Mouse (Mus musculus): ENCODE measurements around the gene Kmt2e. TPM values are rescaled to one million over a fixed set of nuclear protein-coding genes. Genes with fewer than 3 reads are reported as not detected.
A peak's percentile ranks its signal among the peaks of the same experiment; 100 is the strongest.

Kmt2e gene
- 92.1 and 92.6 TPM in 2 replicates for polyA plus RNA-seq (2014; fragmentation: Nextera tagmentation; extraction: Ambion mirVana)

- WGBS = 0% methylated on average over 66 of the region's 85 CpGs
- peak within 1 kb of the TSS; percentile 93 for H3K27ac ChIP-seq (replicated peaks; ENCODE audit: low read depth, low read length)
- no peaks in the 10 kb centered on the region for H3K27me3 ChIP-seq (ENCODE audit: control insufficient read depth, insufficient read depth, low read length)
- peak within 1 kb of the TSS; percentile 78 for H3K4me2 ChIP-seq (ENCODE audit: low read depth, low read length)
- DNase-seq (ENCODE audit: low spot score) = peak; percentile 91
- no peaks in the 10 kb centered on the region for H3K36me3 ChIP-seq (replicated peaks; ENCODE audit: control insufficient read depth, insufficient read depth, low read depth, low read length)
- no peaks in the 10 kb centered on the region for H3K4me1 ChIP-seq (ENCODE audit: control insufficient read depth, insufficient read depth, low read length)
- ATAC-seq (replicated peaks; ENCODE audit: insufficient number of reproducible peaks, low FRiP score, low TSS enrichment, low read depth) = peak; percentile 84
- no peaks in the 10 kb centered on the region for H3K9me3 ChIP-seq (replicated peaks; ENCODE audit: control insufficient read depth, low read length)
- H3K9ac ChIP-seq (replicated peaks; ENCODE audit: low read length) = peak within 1 kb of the TSS; percentile 82
- peak within 1 kb of the TSS; percentile 95 for H3K4me3 ChIP-seq (ENCODE audit: low read depth, low read length)
These were observed at the start of gene Kmt2e for GRCm38 (mm10) chr5:23433720-23434597. Gene Kmt2e (plus strand): TSS chr5:23434441.

DNA sequence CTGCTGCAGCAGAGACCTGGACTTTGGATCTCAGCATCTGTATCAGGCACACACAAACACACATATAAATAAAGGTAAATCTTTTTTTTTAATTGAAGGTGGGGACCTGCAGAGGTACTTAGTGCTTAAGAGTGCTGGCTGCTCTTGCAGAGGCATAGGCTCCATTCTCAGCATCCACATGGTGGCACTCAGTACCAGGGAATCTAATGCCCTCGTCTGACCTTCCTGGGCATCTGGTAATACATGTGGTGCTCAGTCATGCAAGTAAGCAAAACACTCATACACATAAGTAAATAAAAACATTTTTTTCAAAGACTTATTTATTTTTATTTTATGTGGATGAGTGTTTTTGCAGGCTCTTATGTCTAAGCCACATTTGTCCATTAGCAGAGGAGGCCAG, 49.1 kb upstream of the Kmt2e start:
- DNase-seq (ENCODE audit: low spot score) = no peak
- Histone ChIP-seq H3K9ac (replicated peaks; ENCODE audit: low read length) (no peak overlapping the region), H3K4me3 (ENCODE audit: low read depth, low read length) (no peak overlapping the region), H3K9me3 (replicated peaks; ENCODE audit: control insufficient read depth, low read length) (no peaks in the 10 kb centered on the region), H3K27ac (replicated peaks; ENCODE audit: low read depth, low read length) (no peak overlapping the region), H3K27me3 (ENCODE audit: control insufficient read depth, insufficient read depth, low read length) (no peaks in the 10 kb centered on the region), H3K4me2 (ENCODE audit: low read depth, low read length) (no peak overlapping the region), H3K4me1 (ENCODE audit: control insufficient read depth, insufficient read depth, low read length) (no peaks in the 10 kb centered on the region), H3K36me3 (replicated peaks; ENCODE audit: control insufficient read depth, insufficient read depth, low read depth, low read length) (no peaks in the 10 kb centered on the region)
- WGBS = 65% methylated on average over 1 of the region's 1 CpGs
- ATAC-seq (replicated peaks; ENCODE audit: insufficient number of reproducible peaks, low FRiP score, low TSS enrichment, low read depth) = no peak

DNA sequence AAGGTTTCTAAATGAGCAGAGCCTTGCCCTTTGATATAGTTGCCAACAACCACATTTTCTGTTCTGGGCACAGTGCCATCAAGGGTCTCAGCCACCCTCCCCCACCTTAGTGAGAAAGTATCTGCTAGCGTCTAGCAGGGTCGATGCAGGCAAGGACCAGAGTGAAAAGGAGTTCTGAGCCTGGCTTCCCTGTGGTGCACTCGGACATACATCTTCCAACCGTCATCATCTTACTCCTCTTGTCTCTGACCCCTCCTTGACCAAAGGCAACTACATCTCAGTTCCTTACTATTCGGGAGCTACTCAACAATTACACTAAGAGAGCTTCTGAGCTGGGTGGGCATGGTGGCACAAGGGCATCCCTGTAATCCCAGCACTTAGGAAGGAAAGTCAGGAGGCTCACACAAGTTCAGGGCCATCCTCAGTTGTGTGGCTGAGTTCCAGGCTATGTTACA, 48.5 kb upstream of the Kmt2e start:
- Histone ChIP-seq H3K27ac (replicated peaks; ENCODE audit: low read depth, low read length) (no peak overlapping the region), H3K4me1 (ENCODE audit: control insufficient read depth, insufficient read depth, low read length) (no peaks in the 10 kb centered on the region), H3K36me3 (replicated peaks; ENCODE audit: control insufficient read depth, insufficient read depth, low read depth, low read length) (no peaks in the 10 kb centered on the region), H3K4me2 (ENCODE audit: low read depth, low read length) (no peak overlapping the region), H3K4me3 (ENCODE audit: low read depth, low read length) (no peak overlapping the region), H3K9me3 (replicated peaks; ENCODE audit: control insufficient read depth, low read length) (no peaks in the 10 kb centered on the region), H3K9ac (replicated peaks; ENCODE audit: low read length) (no peak overlapping the region), H3K27me3 (ENCODE audit: control insufficient read depth, insufficient read depth, low read length) (no peaks in the 10 kb centered on the region)
- no peak; the same call in 1 of the 2 replicates for ATAC-seq (replicated peaks; ENCODE audit: insufficient number of reproducible peaks, low FRiP score, low TSS enrichment, low read depth)
- DNase-seq (ENCODE audit: low spot score) = no peak
- 60% methylated on average over 5 of the region's 5 CpGs for WGBS

DNA sequence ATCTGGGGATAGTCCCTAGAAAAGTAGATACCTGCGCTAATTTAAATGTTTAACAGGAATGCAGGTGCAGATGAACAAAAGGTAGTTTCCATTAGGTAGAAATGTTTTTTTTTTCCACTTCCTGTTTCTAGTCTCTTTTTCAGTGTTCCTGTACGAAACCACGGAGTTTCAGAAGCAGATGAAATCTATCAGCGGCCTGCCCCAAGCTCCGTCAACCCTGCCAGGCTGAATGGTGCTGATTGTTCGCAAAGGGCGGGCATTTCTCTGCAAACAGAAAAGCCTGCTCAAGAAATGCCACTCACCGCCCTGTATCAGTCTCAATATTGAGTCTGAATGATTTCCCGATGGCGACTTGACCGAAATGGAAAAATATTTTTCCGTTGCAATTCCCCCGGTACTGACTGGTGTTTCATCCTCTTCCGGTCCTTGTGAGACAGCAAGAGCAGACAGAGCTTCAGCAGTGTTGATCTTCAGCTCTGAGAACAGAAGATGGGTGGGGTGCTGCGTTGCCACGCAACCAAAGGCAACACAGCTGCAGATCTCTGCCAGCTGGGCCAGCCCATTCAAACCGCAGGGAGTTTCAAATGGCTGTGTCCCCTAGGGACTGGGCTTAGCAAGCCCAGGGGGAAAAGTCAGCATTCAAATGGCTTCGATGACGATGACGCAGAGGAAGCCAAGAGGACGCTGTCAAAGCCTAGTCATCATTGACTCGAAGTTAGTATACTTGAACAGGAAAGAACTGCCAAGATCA, 47.5 kb upstream of the Kmt2e start:
- DNase-seq (ENCODE audit: low spot score) (peak; percentile 90), ATAC-seq (replicated peaks; ENCODE audit: insufficient number of reproducible peaks, low FRiP score, low TSS enrichment, low read depth) (peak; percentile 90)
- Histone ChIP-seq H3K4me2 (ENCODE audit: low read depth, low read length) (peak overlapping the region; percentile 57), H3K4me3 (ENCODE audit: low read depth, low read length) (peak overlapping the region; percentile 29), H3K27ac (replicated peaks; ENCODE audit: low read depth, low read length) (no peak overlapping the region; the same call in 1 of the 2 replicates), H3K9ac (replicated peaks; ENCODE audit: low read length) (peak overlapping the region; percentile 53), H3K4me1 (ENCODE audit: control insufficient read depth, insufficient read depth, low read length) (no peaks in the 10 kb centered on the region), H3K9me3 (replicated peaks; ENCODE audit: control insufficient read depth, low read length) (no peaks in the 10 kb centered on the region), H3K36me3 (replicated peaks; ENCODE audit: control insufficient read depth, insufficient read depth, low read depth, low read length) (no peaks in the 10 kb centered on the region), H3K27me3 (ENCODE audit: control insufficient read depth, insufficient read depth, low read length) (no peaks in the 10 kb centered on the region)
- WGBS = 2% methylated on average over 22 of the region's 22 CpGs

- Histone ChIP-seq H3K27ac (replicated peaks; ENCODE audit: low read depth, low read length) (no peak overlapping the region), H3K4me3 (ENCODE audit: low read depth, low read length) (no peak overlapping the region), H3K4me2 (ENCODE audit: low read depth, low read length) (peak overlapping the region; percentile 57), H3K9ac (replicated peaks; ENCODE audit: low read length) (no peak overlapping the region), H3K27me3 (ENCODE audit: control insufficient read depth, insufficient read depth, low read length) (no peaks in the 10 kb centered on the region), H3K36me3 (replicated peaks; ENCODE audit: control insufficient read depth, insufficient read depth, low read depth, low read length) (no peaks in the 10 kb centered on the region), H3K9me3 (replicated peaks; ENCODE audit: control insufficient read depth, low read length) (no peaks in the 10 kb centered on the region), H3K4me1 (ENCODE audit: control insufficient read depth, insufficient read depth, low read length) (no peaks in the 10 kb centered on the region)
- ATAC-seq (replicated peaks; ENCODE audit: insufficient number of reproducible peaks, low FRiP score, low TSS enrichment, low read depth) = no peak
- 63% methylated on average over 2 of the region's 2 CpGs for WGBS
- no peak for DNase-seq (ENCODE audit: low spot score)
These were observed 47.0 kb upstream of the Kmt2e start for GRCm38 (mm10) chr5:23387313-23387666.

GRCm38 (mm10) chr5:23388091-23388490, 46.1 kb upstream of the Kmt2e start:
- no peaks in the 10 kb centered on the region for H3K4me1 ChIP-seq (ENCODE audit: control insufficient read depth, insufficient read depth, low read length)
- no peak for ATAC-seq (replicated peaks; ENCODE audit: insufficient number of reproducible peaks, low FRiP score, low TSS enrichment, low read depth)
- no peak for DNase-seq (ENCODE audit: low spot score)
- no peaks in the 10 kb centered on the region for H3K27me3 ChIP-seq (ENCODE audit: control insufficient read depth, insufficient read depth, low read length)
- no peaks in the 10 kb centered on the region for H3K36me3 ChIP-seq (replicated peaks; ENCODE audit: control insufficient read depth, insufficient read depth, low read depth, low read length)
- H3K27ac ChIP-seq (replicated peaks; ENCODE audit: low read depth, low read length) = no peak overlapping the region
- H3K4me3 ChIP-seq (ENCODE audit: low read depth, low read length) = no peak overlapping the region
- H3K4me2 ChIP-seq (ENCODE audit: low read depth, low read length) = no peak overlapping the region
- 41% methylated on average over 3 of the region's 3 CpGs for WGBS
- H3K9ac ChIP-seq (replicated peaks; ENCODE audit: low read length) = no peak overlapping the region
- no peaks in the 10 kb centered on the region for H3K9me3 ChIP-seq (replicated peaks; ENCODE audit: control insufficient read depth, low read length)

DNA sequence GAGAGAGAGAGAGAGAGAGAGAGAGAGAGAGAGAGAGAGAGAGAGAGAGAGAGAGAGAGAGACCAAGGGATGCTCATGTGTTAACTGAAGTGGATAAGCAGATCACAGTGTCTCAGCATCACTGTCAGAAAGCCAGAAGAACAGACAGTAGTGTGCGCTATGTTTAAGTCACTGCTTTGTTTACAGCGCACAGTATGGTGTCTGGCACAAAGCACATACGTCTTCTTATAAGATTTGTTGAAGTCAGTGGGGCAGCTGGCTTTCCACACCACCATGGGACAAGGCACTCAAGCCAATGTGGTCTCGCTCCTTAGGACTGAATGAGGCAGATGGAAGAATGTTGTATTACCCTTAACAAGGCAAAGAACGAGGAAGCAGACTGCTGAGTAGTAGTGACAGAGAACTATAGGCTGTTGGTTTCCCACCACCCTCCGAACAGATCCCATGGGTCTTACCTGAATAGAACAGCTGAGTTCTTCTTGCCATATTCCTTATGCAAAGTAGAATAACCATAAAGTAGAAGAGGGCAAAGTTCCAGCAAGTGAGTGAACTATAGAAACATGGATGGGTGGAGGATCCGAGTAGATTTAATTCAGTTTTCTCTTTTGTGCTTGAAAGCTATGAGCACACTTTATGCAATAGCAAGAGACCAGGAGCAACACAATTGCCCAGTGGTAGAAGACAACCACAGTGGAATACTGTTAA, 44.5 kb upstream of the Kmt2e start:
- no peak for ATAC-seq (replicated peaks; ENCODE audit: insufficient number of reproducible peaks, low FRiP score, low TSS enrichment, low read depth)

More for the DNA sequence above, 44.5 kb upstream of the Kmt2e start:
- H3K9me3 ChIP-seq (replicated peaks; ENCODE audit: control insufficient read depth, low read length) = no peaks in the 10 kb centered on the region
- WGBS = 81% methylated on average over 7 of the region's 7 CpGs
- no peak for DNase-seq (ENCODE audit: low spot score)
- no peaks in the 10 kb centered on the region for H3K36me3 ChIP-seq (replicated peaks; ENCODE audit: control insufficient read depth, insufficient read depth, low read depth, low read length)
- H3K4me3 ChIP-seq (ENCODE audit: low read depth, low read length) = no peak overlapping the region
- no peaks in the 10 kb centered on the region for H3K27me3 ChIP-seq (ENCODE audit: control insufficient read depth, insufficient read depth, low read length)
- H3K9ac ChIP-seq (replicated peaks; ENCODE audit: low read length) = no peak overlapping the region
- no peak overlapping the region for H3K4me2 ChIP-seq (ENCODE audit: low read depth, low read length)
- H3K27ac ChIP-seq (replicated peaks; ENCODE audit: low read depth, low read length) = no peak overlapping the region
- H3K4me1 ChIP-seq (ENCODE audit: control insufficient read depth, insufficient read depth, low read length) = no peaks in the 10 kb centered on the region

Measured in embryonic facial prominence, embryonic 11.5 days (tissue).